8 mouse cellular contexts compared by ENCODE assay signal in genomic region chr11:96581604-96582384, GRCm38 (mm10).
DNase-seq lines count a peak whose midpoint lies in the region; ATAC-seq lines count a peak whose summit lies in the region.

No protein-coding gene starts in this region.

- H3K27ac ChIP-seq in heart, embryonic 12.5 days (ENCODE audit: poor library complexity, severe bottlenecking) = no peak overlapping the region
- no peak overlapping the region for H3K27ac ChIP-seq in midbrain, embryonic 13.5 days

- WGBS in heart, embryonic 12.5 days = 48% methylated on average over 10 of the region's 10 CpGs
- WGBS in midbrain, embryonic 13.5 days = 49% methylated on average over 10 of the region's 10 CpGs

- H3K36me3 ChIP-seq in heart, embryonic 12.5 days = no peaks in the 10 kb centered on the region
- no peaks in the 10 kb centered on the region for H3K36me3 ChIP-seq in midbrain, embryonic 13.5 days

- no peaks in the 10 kb centered on the region for H3K9me3 ChIP-seq in heart, embryonic 12.5 days (replicated peaks)
- no peaks in the 10 kb centered on the region for H3K9me3 ChIP-seq in midbrain, embryonic 13.5 days

- no peak overlapping the region for H3K4me2 ChIP-seq in heart, embryonic 12.5 days
- no peak overlapping the region for H3K4me2 ChIP-seq in midbrain, embryonic 13.5 days (replicated peaks)

- no peak for ATAC-seq in heart, embryonic 12.5 days (ENCODE audit: insufficient number of reproducible peaks, low FRiP score)
- ATAC-seq in midbrain, embryonic 13.5 days = 0 out of 2 replicates have a peak, but pooled peaks have one; percentile 50

- peaks cover 37% of the 10 kb centered on the region for H3K27me3 ChIP-seq in heart, embryonic 12.5 days (replicated peaks)
- H3K27me3 ChIP-seq in midbrain, embryonic 13.5 days = peaks cover 3% of the 10 kb centered on the region; the same call in 1 of the 2 replicates

- no peak overlapping the region for H3K9ac ChIP-seq in heart, embryonic 12.5 days
- H3K9ac ChIP-seq in midbrain, embryonic 13.5 days (replicated peaks) = no peak overlapping the region

- H3K4me3 ChIP-seq in heart, embryonic 12.5 days = no peak overlapping the region
- no peak overlapping the region for H3K4me3 ChIP-seq in midbrain, embryonic 13.5 days (replicated peaks)

- H3K4me1 ChIP-seq in heart, embryonic 12.5 days (replicated peaks) = peaks cover 4% of the 10 kb centered on the region; the same call in 1 of the 2 replicates
- peaks cover 28% of the 10 kb centered on the region for H3K4me1 ChIP-seq in midbrain, embryonic 13.5 days (replicated peaks)

- DNase-seq in heart, postnatal 4 days = peak; percentile 36
- peak; percentile 22 to 45 for DNase-seq in CD8-positive naive resting alpha-beta T cell, adult 2 months (ENCODE audit: low read depth in 2 of 2, low spot score in 2 of 2)
- peak; percentile 71 for DNase-seq in adrenal gland, postnatal 14 days
- DNase-seq in induced T-regulatory cell, adult 2 months (ENCODE audit: low read depth) = peak; percentile 60
- no peak for DNase-seq in frontal cortex, postnatal 10 days (ENCODE audit: low spot score in 2 of 2)
- no peak for DNase-seq in testis, postnatal 10 days (ENCODE audit: low spot score)

Comparison
In these comparisons a context has a peak if more than half of its experiments do, and no peak if none do; other contexts are left out.
1. DNase-seq: peak in heart, postnatal 4 days (single experiment), CD8-positive naive resting alpha-beta T cell, adult 2 months (2 of 2), adrenal gland, postnatal 14 days (single experiment) and induced T-regulatory cell, adult 2 months (single experiment); none in frontal cortex, postnatal 10 days (0 of 2) and testis, postnatal 10 days (single experiment).